Mouse (Mus musculus) CH12.LX (cell line): ENCODE data around the gene Nckap1l.

Experiments
- CHD2 ChIP-seq: IDR thresholded peaks from 2 replicates; pipeline ENCODE4 v1.6.1; 2011; ENCODE audit warnings: low read length, improper control_type of control experiment
- CTCF ChIP-seq, 2 experiments: IDR thresholded peaks in 1 of 2; conservative IDR thresholded peaks in 1 of 2; 2 replicates each; pipeline ENCODE4 v1.5.1; 2011 to 2012; ENCODE audit warnings: low read depth in 2 of 2, low read length in 2 of 2, improper control_type of control experiment in 1 of 2, inconsistent platforms in 1 of 2, mild to moderate bottlenecking in 1 of 2, moderate library complexity in 1 of 2
- E2F4 ChIP-seq: IDR thresholded peaks from 2 replicates; pipeline ENCODE4 v1.6.1; 2011; ENCODE audit warnings: low read depth, low read length, improper control_type of control experiment; ENCODE audit not compliant: insufficient replicate concordance
- EP300 ChIP-seq: IDR thresholded peaks from 2 replicates; pipeline ENCODE4 v1.6.1; 2011; ENCODE audit warnings: low read length, improper control_type of control experiment
- IRF4 ChIP-seq: IDR thresholded peaks from 2 replicates; pipeline ENCODE4 v1.6.1; 2014; ENCODE audit warnings: low read depth, mild to moderate bottlenecking, inconsistent platforms, low read length, improper control_type of control experiment
- NRF1 ChIP-seq: IDR thresholded peaks from 2 replicates; pipeline ENCODE4 v1.6.1; 2014; ENCODE audit warnings: low read depth, mild to moderate bottlenecking, inconsistent platforms, low read length, improper control_type of control experiment, moderate library complexity
- POLR2A ChIP-seq: IDR thresholded peaks from 2 replicates; pipeline ENCODE4 v1.6.1; 2011; ENCODE audit warnings: low read depth, mild to moderate bottlenecking, improper control_type of control experiment, low read length
- UBTF ChIP-seq: IDR thresholded peaks from 2 replicates; pipeline ENCODE4 v1.6.1; 2012; ENCODE audit warnings: low read depth, mild to moderate bottlenecking, inconsistent platforms, low read length, improper control_type of control experiment, moderate library complexity
- ZKSCAN1 ChIP-seq: IDR thresholded peaks from 2 replicates; pipeline ENCODE4 v1.6.1; 2012; ENCODE audit warnings: low read depth, inconsistent platforms, low read length, improper control_type of control experiment, borderline replicate concordance
- ZMIZ1 ChIP-seq: IDR thresholded peaks from 2 replicates; pipeline ENCODE4 v1.6.1; 2012; ENCODE audit warnings: low read depth, mild to moderate bottlenecking, inconsistent platforms, low read length, improper control_type of control experiment
- ZNF384 ChIP-seq: IDR thresholded peaks from 2 replicates; pipeline ENCODE4 v1.6.1; 2012; ENCODE audit warnings: low read depth, low read length, improper control_type of control experiment, inconsistent platforms

DNA sequence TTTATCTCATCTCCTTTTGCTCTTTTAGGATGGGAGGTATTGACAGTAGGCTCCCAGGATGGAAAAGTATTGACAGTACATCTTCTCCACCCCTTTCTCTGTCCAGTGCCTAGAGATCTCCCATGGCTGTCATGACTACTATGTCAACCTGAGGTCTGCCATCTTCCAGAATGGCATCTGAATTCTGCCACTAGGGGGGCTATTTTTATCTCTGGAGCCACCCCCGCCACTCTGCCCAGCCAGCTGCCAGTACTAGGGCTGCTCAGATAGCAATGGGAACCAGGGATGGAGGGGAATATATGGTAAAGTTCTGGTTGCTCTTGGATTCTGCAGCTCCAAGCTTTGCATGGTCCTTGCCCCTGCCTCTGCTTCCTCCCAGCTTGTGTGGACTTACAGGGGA, 58.1 kb downstream of the Nckap1l start:
- TF ChIP-seq ZNF384 (no peak), EP300 (no peak), CTCF (conservative IDR thresholded peaks at IDR 0.05 in 1 of 2, IDR thresholded peaks at IDR 0.05 in 1 of 2; ENCODE audit: low read depth in 2 of 2, low read length in 2 of 2) (no peak), CHD2 (no peak), IRF4 (no peak), UBTF (no peak), ZKSCAN1 (no peak), POLR2A (no peak), E2F4 (no peak), ZMIZ1 (no peak), NRF1 (no peak)
